Mouse (Mus musculus) stomach, embryonic 16.5 days (tissue): ENCODE results near the gene Kif3a. TPM values are rescaled to one million over a fixed set of nuclear protein-coding genes. Genes with fewer than 3 reads are reported as not detected.
"Not testable (repeated sequence)": the region's sequence is repeated elsewhere in the genome, so short reads cannot be mapped to it uniquely, and the experiment has no call there.

Experiments
- ATAC-seq: fragments of 200-750 bp; cut with Nextera tagmentation; 2 replicates; pipeline ENCODE4 v1.8.0; 2017; ENCODE audit warnings: moderate number of reproducible peaks, moderate TSS enrichment; ENCODE audit not compliant: insufficient read depth, low FRiP score
- H3K27ac ChIP-seq: fragments of 300-500 bp; sonication (generic); 2 replicates; pipeline ENCODE4 v1.5.1; 2014; ENCODE audit warnings: low read length
- H3K27me3 ChIP-seq: fragments of 300-500 bp; sonication (generic); 2 replicates; pipeline ENCODE4 v1.6.1; 2014; ENCODE audit warnings: low read length, control low read depth, mixed read lengths; ENCODE audit not compliant: control insufficient read depth, insufficient read depth
- H3K36me3 ChIP-seq: fragments of 300-500 bp; sonication (generic); 2 replicates; pipeline ENCODE4 v1.6.1; 2014; ENCODE audit warnings: low read length; ENCODE audit not compliant: control insufficient read depth, insufficient read depth
- H3K4me1 ChIP-seq: fragments of 300-500 bp; sonication (generic); 2 replicates; pipeline ENCODE4 v1.6.1; 2014; ENCODE audit warnings: low read length, control low read depth, mixed read lengths; ENCODE audit not compliant: control insufficient read depth, insufficient read depth
- H3K4me2 ChIP-seq: fragments of 300-500 bp; sonication (generic); 2 replicates; pipeline ENCODE4 v1.6.1; 2014; ENCODE audit warnings: low read depth, low read length, mixed read lengths
- H3K4me3 ChIP-seq: fragments of 300-500 bp; sonication (generic); replicated peaks from 2 replicates; pipeline ENCODE4 v1.5.1; 2014; ENCODE audit warnings: mild to moderate bottlenecking, low read length
- H3K9ac ChIP-seq: fragments of 300-500 bp; sonication (generic); 2 replicates; pipeline ENCODE4 v1.6.1; 2014; ENCODE audit warnings: low read length
- H3K9me3 ChIP-seq: fragments of 300-500 bp; sonication (generic); replicated peaks from 2 replicates; pipeline ENCODE4 v1.6.1; 2016; ENCODE audit warnings: low read length, control low read depth; ENCODE audit not compliant: control insufficient read depth
- WGBS: fragments of 180-500 bp; shearing (Covaris S2); extraction: QIAGEN DNeasy Blood & Tissue Kit; methylation state at CpG from one replicate; pipeline ENCODE4 v1.1.7; 2014; 5-methylcytosine and 5-hydroxymethylcytosine counted together
- polyA plus RNA-seq: library from polyadenylated mRNA; unstranded; fragments of >200 nt; fragmentation: Nextera tagmentation; extraction: Ambion mirVana; gene quantifications from 2 replicates; pipeline ENCODE4 v1.2.1, GENCODE M21; 2015

Gene Kif3a
- polyA plus RNA-seq, 1 experiment from 2014 or later, result 57.0 TPM

DNA sequence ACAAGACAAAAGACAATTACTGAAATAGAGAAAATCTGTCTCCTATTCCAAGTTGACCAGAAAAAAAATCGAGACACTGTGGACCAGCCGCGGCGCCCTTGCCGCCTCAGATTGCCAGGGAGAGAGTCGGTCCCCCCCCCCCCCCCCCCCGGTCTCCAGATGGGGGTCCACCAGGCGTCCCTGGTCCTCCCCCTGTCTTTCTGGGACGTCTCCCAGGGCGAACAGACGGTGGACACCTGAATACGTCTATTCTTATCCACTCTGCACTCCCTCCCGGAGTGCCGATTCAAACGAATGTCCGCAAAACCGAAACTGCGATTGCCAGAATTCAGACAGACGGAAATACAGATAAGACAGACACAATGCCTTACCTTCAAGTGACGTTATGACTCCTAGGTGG lies 10.7 kb upstream of the Kif3a start:
- WGBS, result 96% methylated on average over 6 of the region's 20 CpGs
- H3K4me1 ChIP-seq, ATAC-seq, H3K4me3 ChIP-seq, H3K36me3 ChIP-seq, H3K9me3 ChIP-seq, H3K27ac ChIP-seq, H3K9ac ChIP-seq, H3K4me2 ChIP-seq, H3K27me3 ChIP-seq: not testable (repeated sequence)

GRCm38 (mm10) chr11:53557992-53558391 lies 9.2 kb upstream of the Kif3a start:
- 95% methylated on average over 1 of the region's 3 CpGs for WGBS
- H3K36me3 ChIP-seq, H3K4me2 ChIP-seq, H3K27ac ChIP-seq, ATAC-seq, H3K4me1 ChIP-seq, H3K9me3 ChIP-seq, H3K4me3 ChIP-seq, H3K27me3 ChIP-seq, H3K9ac ChIP-seq: not testable (repeated sequence)

GRCm38 (mm10) chr11:53559980-53560379 lies 7.2 kb upstream of the Kif3a start:
- not testable (repeated sequence) for H3K4me1 ChIP-seq, H3K9ac ChIP-seq, H3K4me3 ChIP-seq, H3K27ac ChIP-seq, H3K4me2 ChIP-seq, H3K27me3 ChIP-seq, ATAC-seq, H3K36me3 ChIP-seq, H3K9me3 ChIP-seq
- 65% methylated on average over 1 of the region's 3 CpGs for WGBS

DNA sequence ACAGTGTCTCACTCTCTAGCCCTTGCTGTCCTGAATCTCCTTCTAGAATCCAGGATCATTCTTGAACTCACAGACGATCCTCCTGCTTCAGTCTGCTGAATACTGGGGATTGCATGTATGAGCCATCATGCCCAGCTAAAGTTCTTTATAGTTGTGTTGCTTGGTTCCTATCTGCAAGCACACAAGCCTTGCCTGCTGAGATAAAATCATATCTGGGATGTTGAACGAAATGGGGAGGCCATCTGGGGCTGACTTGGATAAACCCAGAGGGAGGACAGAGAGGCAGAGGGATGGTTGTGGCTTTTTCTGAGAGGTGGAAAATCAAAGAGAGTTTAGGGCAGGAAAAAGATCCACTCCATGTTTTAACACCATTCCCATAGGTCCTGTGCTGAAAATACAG lies 5.2 kb upstream of the Kif3a start:
- H3K27me3 ChIP-seq, result no peaks in the 10 kb centered on the region
- H3K4me2 ChIP-seq, result no peak overlapping the region
- no peaks in the 10 kb centered on the region for H3K9me3 ChIP-seq
- no peaks in the 10 kb centered on the region for H3K36me3 ChIP-seq
- H3K9ac ChIP-seq, result no peak overlapping the region
- no peak overlapping the region for H3K27ac ChIP-seq
- H3K4me1 ChIP-seq, result peaks cover 5% of the 10 kb centered on the region; the same call in 1 of the 2 replicates
- ATAC-seq, result no peak
- 72% methylated on average over 2 of the region's 2 CpGs for WGBS
- no peak overlapping the region for H3K4me3 ChIP-seq

- H3K4me2 ChIP-seq, result peak overlapping the region; percentile 92
- peak overlapping the region; percentile 88 for H3K4me3 ChIP-seq
- WGBS, result 78% methylated on average over 4 of the region's 4 CpGs
- H3K27ac ChIP-seq, result no peak overlapping the region
- peak overlapping the region; percentile 16; the same call in 1 of the 2 replicates for H3K9ac ChIP-seq
- no peaks in the 10 kb centered on the region for H3K36me3 ChIP-seq
- H3K4me1 ChIP-seq, result peaks cover 5% of the 10 kb centered on the region; the same call in 1 of the 2 replicates
- no peaks in the 10 kb centered on the region for H3K27me3 ChIP-seq
- no peaks in the 10 kb centered on the region for H3K9me3 ChIP-seq
- ATAC-seq, result no peak
These were observed 533 bp upstream of the Kif3a start for GRCm38 (mm10) chr11:53566646-53567045.

DNA sequence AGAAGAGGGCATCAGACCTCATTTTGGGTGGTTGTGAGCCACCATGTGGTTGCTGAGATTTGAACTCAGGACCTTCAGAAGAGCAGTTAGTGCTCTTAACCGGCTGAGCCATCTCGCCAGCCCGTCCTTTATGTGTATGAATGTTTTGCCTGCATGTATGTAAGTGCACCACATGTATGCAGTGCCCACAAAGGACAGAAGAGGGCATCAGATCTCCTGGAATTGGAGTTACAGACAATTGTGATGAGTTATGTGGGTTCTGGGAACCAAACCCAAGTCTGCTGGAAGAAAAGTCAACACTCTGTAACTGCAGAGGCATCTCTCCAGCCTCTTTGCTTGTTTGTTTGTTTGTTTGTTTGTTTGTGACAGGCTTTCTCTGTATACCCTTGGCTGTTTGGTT lies 13.4 kb downstream of the Kif3a start:
- no peaks in the 10 kb centered on the region for H3K27me3 ChIP-seq
- peaks cover 3% of the 10 kb centered on the region; the same call in 1 of the 2 replicates for H3K36me3 ChIP-seq
- no peak for ATAC-seq
- no peak overlapping the region for H3K9ac ChIP-seq
- no peak overlapping the region for H3K27ac ChIP-seq
- WGBS, result 96% methylated on average over 3 of the region's 3 CpGs
- no peaks in the 10 kb centered on the region for H3K9me3 ChIP-seq
- no peaks in the 10 kb centered on the region for H3K4me1 ChIP-seq
- no peak overlapping the region for H3K4me2 ChIP-seq
- no peak overlapping the region for H3K4me3 ChIP-seq

GRCm38 (mm10) chr11:53583151-53583550 lies 16.0 kb downstream of the Kif3a start:
- Histone ChIP-seq H3K4me2 (no peak overlapping the region), H3K9ac (no peak overlapping the region), H3K36me3 (peaks cover 3% of the 10 kb centered on the region; the same call in 1 of the 2 replicates), H3K4me1 (no peaks in the 10 kb centered on the region), H3K27me3 (no peaks in the 10 kb centered on the region), H3K27ac (no peak overlapping the region), H3K9me3 (no peaks in the 10 kb centered on the region), H3K4me3 (no peak overlapping the region)
- WGBS, result 68% methylated on average over 10 of the region's 10 CpGs
- no peak for ATAC-seq

DNA sequence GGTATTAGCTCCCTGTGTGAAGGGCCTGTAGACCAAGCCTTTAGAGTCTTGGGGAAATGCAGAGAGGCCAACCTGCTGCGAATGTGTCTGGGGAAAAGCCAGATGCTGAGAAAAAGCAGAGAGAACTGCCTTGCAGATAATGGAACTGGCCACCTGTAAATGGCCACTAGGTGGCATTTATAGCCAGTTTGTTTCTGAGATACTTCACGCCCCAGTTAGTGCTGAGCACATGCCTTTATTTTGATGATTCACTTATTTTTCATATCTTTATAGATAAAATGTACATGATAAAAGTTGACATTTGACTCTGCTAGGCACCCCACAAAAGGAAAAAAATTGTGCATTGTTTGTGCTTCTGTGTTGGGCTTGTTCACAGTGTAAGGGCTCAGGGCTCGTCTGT lies 17.7 kb downstream of the Kif3a start:
- 62% methylated on average over 3 of the region's 3 CpGs for WGBS
- H3K36me3 ChIP-seq, result no peaks in the 10 kb centered on the region
- no peaks in the 10 kb centered on the region for H3K4me1 ChIP-seq
- no peak overlapping the region for H3K4me3 ChIP-seq
- ATAC-seq, result no peak
- no peaks in the 10 kb centered on the region for H3K27me3 ChIP-seq
- no peaks in the 10 kb centered on the region for H3K9me3 ChIP-seq
- H3K27ac ChIP-seq, result no peak overlapping the region
- H3K9ac ChIP-seq, result no peak overlapping the region
- no peak overlapping the region for H3K4me2 ChIP-seq

DNA sequence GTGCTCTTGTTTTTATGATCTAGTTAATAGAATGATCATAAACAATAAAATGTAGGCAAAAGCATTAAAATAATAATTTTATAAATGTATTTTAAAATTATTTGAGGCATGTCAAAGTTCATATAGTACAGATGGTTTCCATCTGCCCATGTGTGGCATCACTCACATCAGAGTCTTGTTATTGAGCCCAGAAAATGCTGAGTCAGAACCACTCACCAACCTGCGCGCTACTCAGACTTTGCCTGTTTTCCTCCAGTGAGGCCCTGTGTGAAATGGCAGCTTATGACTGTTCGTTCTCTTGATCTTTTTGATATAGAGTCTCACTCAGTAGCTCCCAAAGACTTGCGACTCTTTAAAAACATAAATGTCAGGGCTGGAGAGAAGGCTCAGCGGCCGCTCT lies 18.3 kb downstream of the Kif3a start:
- H3K36me3 ChIP-seq, result no peaks in the 10 kb centered on the region
- ATAC-seq, result no peak

DNA sequence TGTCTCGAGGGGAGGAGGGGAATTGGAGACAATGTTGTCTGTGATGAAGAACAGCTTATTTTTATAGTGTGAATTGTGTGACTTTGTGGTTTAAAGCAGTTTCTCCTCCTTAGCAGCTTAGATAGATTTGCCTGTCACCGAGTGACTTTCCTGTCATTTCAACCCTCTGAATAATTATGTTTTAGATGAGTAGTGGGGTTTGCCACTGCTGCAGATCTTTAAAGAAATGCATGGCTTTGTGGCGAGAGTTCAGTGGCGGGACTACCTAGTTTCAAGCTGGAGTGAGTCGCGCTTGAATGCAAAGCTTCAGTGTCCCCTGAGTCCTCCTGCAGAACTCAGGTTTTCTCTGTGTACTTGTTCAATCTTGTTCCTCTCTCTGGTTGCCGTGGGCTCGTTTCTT lies 21.1 kb downstream of the Kif3a start:
- Histone ChIP-seq H3K4me3 (no peak overlapping the region), H3K9ac (no peak overlapping the region), H3K4me2 (no peak overlapping the region), H3K9me3 (no peaks in the 10 kb centered on the region), H3K27ac (no peak overlapping the region), H3K36me3 (no peaks in the 10 kb centered on the region), H3K27me3 (no peaks in the 10 kb centered on the region), H3K4me1 (no peaks in the 10 kb centered on the region)
- 81% methylated on average over 8 of the region's 8 CpGs for WGBS
- no peak for ATAC-seq

More for the DNA sequence above, 18.3 kb downstream of the Kif3a start:
- 93% methylated on average over 6 of the region's 6 CpGs for WGBS
- H3K9me3 ChIP-seq, result no peaks in the 10 kb centered on the region
- H3K4me2 ChIP-seq, result no peak overlapping the region
- H3K4me1 ChIP-seq, result no peaks in the 10 kb centered on the region
- no peaks in the 10 kb centered on the region for H3K27me3 ChIP-seq
- no peak overlapping the region for H3K4me3 ChIP-seq
- H3K27ac ChIP-seq, result no peak overlapping the region
- no peak overlapping the region for H3K9ac ChIP-seq
